Mouse (Mus musculus) brain, embryonic 14.5 days (tissue): ENCODE measurements at regions not wholly inside any gene's neighbourhood (a gene's known extent, or its start where the extent isn't known, plus 50 kb on each side); places are given as distances from the start of the nearest gene placed in this dataset.

Experiments
- DNase-seq: peaks from one replicate; pipeline ENCODE4 v3.0.0-alpha.2; 2011; ENCODE audit warnings: low read depth
- CTCF ChIP-seq: fragments of 200-500 bp; IDR thresholded peaks from 2 replicates; pipeline ENCODE4 v1.5.1; 2012; ENCODE audit warnings: inconsistent platforms, mild to moderate bottlenecking, moderate library complexity, borderline replicate concordance; ENCODE audit not compliant: insufficient read depth, insufficient read length; ENCODE audit errors: extremely low read depth
- POLR2A ChIP-seq: fragments of 200-500 bp; IDR thresholded peaks from 2 replicates; pipeline ENCODE4 v1.6.1; 2012; ENCODE audit warnings: mild to moderate bottlenecking, inconsistent platforms, borderline replicate concordance; ENCODE audit not compliant: poor library complexity, insufficient read depth, insufficient read length, severe bottlenecking; ENCODE audit errors: extremely low read depth

- peak; percentile 3 for DNase-seq
- TF ChIP-seq CTCF (peak; percentile 14; the same call in 1 of the 2 replicates), POLR2A (no peak)
Observed at GRCm38 (mm10) chr14:17347286-17347685, 312.8 kb upstream of the Thrb start.

GRCm38 (mm10) chr14:17352324-17353037, 307.6 kb upstream of the Thrb start:
- no peak for TF ChIP-seq CTCF
- TF ChIP-seq POLR2A = no peak
- DNase-seq = no peak

DNA sequence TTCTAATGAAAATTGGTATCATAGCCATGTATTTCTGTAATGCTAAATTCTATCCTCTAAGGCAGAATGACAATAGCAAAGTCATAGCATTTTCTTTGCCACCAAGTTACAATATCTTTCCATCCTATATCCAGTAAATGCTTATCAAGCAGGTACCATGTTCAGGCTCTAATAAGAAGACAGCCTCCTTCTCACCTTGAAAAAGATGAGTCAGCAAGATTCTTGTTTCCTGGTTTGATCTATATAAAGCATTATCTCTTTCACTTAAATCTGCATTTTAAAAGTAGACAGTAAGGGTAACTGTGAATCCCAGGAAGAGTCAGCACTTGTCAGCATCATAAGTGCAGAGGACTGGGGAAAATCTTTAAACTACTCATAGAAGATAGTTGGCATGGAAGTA, 298.2 kb upstream of the Thrb start:
- TF ChIP-seq POLR2A (no peak), CTCF (no peak)

DNA sequence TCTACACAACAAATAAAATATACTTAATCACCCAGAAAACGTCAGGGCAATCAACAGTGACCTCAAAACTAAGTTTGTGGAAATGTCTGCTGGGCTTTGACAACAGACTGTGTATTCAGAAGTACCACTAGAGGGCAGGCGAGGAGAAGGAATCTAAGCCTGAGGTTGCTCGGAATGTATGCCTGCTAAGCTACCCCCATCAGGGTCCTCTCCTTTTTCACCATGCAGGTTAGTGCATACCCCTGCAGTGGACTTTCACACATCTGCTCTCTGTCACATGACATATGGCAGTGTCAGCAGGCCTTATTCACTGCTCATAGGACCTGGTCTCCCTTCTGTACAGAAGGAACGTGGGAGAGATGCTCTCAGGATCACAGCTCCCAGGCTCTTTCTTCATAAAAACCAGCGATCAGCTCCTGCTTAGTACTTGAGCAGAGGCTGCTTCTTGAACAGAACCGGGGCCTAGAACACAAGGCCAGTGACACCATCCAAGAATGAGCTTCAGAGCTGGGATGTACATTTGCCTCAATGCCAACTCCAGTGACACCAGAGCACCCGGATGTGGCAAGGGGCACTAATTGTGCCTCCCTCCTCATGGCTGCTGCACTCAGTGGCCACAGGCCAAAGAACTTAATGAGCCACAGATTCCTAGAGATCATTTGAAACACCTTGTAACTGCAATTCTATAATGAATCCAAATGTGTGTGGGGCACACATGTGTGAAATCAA, 257.1 kb upstream of the Thrb start:
- peak; percentile 89 for DNase-seq
- TF ChIP-seq CTCF = peak; percentile 84
- TF ChIP-seq POLR2A = no peak

More for the DNA sequence above, 298.2 kb upstream of the Thrb start:
- no peak for DNase-seq

DNA sequence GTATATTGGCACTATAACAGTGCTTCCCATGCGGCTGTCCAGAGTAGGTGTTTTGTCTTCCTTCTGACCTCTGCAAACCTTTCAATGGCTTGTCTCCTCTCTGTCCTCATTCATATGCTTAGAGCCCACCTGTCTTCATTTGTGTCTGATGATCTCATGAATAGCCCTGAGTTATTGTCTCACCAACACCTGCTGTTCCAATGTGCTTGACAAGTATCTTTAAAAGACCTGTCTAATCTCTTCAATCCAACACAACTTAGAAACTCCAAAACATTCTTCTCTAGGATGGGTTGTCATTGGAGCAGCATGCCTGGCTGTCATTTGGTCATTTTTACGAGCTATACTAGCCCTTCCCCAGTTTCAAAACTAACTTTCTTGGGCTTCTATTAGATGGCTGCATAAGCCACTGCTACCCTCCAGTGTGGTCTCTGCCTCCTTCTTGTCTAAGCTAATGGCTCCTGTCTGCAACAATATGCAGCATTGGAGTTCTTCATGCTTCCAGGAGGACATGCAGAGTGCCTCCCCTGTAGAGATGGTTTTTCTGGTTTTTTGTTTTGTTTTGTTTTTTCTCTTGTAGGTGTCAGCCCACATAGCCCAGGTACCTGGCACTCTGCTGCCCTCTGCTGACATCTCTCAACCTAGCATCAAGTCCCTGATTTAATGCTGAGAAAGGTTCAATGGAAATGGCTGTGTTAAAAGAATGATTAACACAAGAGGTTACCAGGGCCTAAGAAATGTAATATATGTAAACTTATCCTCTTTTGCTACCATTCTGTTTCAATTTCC, 254.3 kb upstream of the Thrb start:
- DNase-seq = peak; percentile 82
- no peak for TF ChIP-seq POLR2A
- peak; percentile 72; the same call in 1 of the 2 replicates for TF ChIP-seq CTCF

GRCm38 (mm10) chr14:17406879-17407278, 253.2 kb upstream of the Thrb start:
- no peak for DNase-seq
- TF ChIP-seq CTCF = no peak
- TF ChIP-seq POLR2A = no peak

- DNase-seq = no peak
- TF ChIP-seq POLR2A (no peak), CTCF (no peak)
Observed at GRCm38 (mm10) chr14:17408343-17408742, 251.7 kb upstream of the Thrb start.

DNA sequence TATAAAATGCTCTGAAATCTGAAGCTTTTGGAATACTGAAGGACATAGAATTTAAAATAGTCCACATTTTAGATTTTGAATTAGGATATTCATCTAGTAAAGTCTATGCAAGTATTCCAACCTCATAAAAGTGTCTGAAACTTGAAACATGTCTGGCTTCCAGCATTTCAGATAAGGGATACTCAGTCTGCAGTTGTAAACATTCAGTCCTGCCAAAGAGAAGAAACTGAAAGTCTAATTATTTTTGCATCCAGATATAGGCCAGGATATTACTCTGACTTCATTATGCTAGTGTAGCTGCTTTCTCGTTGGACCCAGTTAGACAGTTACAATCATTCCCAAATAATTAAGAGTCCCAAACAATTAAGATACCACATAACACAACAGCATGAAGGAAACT, 251.2 kb upstream of the Thrb start:
- TF ChIP-seq CTCF = no peak
- TF ChIP-seq POLR2A = no peak
- DNase-seq = no peak

- TF ChIP-seq CTCF (no peak), POLR2A (no peak)
Observed at GRCm38 (mm10) chr14:17409497-17409896, 250.6 kb upstream of the Thrb start.

GRCm38 (mm10) chr14:17410752-17411151, 249.3 kb upstream of the Thrb start:
- peak; percentile 11 for DNase-seq
- TF ChIP-seq POLR2A (no peak), CTCF (no peak)

More at GRCm38 (mm10) chr14:17409497-17409896, 250.6 kb upstream of the Thrb start:
- no peak for DNase-seq

DNA sequence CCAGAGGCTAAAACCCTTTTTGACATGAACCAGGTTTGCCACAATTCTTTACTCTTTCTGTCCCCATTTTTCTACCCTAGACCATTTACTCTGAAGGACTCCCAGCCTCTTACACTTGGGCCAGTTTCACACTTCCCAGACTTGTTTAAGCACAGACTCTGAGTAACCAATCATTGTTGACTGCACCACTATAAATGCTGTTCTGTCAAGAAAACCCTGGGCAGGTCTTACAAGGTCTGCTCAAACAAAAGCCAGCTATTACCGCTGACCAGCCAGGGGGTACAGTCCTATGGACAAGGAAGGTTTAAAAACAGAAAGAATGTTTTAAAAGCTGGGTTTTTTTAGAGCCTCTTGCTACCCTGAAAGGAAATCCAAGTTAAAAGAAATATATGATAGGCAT, 248.8 kb upstream of the Thrb start:
- no peak for TF ChIP-seq CTCF
- TF ChIP-seq POLR2A = no peak

GRCm38 (mm10) chr14:17414246-17414888, 245.7 kb upstream of the Thrb start:
- DNase-seq = no peak
- no peak for TF ChIP-seq POLR2A

More for the DNA sequence above, 248.8 kb upstream of the Thrb start:
- DNase-seq = no peak
